Mouse (Mus musculus): ENCODE results near the gene Gm21985.

The Gm21985 gene

GRCm38 (mm10) chr2:112328069-112328777 lies 62.1 kb downstream of the Gm21985 start:
- no peak for DNase-seq (ENCODE audit: low read depth, low spot score)

- no peak for DNase-seq (ENCODE audit: low read depth, low spot score)
Observed at GRCm38 (mm10) chr2:112332051-112332898, 66.2 kb downstream of the Gm21985 start.

GRCm38 (mm10) chr2:112337211-112337610 lies 71.1 kb downstream of the Gm21985 start:
- DNase-seq (ENCODE audit: low read depth, low spot score): no peak

GRCm38 (mm10) chr2:112339736-112340135 lies 73.6 kb downstream of the Gm21985 start:
- DNase-seq (ENCODE audit: low read depth, low spot score): no peak

GRCm38 (mm10) chr2:112341117-112341516 lies 75.0 kb downstream of the Gm21985 start:
- no peak for DNase-seq (ENCODE audit: low read depth, low spot score)

GRCm38 (mm10) chr2:112348246-112348645 lies 82.1 kb downstream of the Gm21985 start:
- no peak for DNase-seq (ENCODE audit: low read depth, low spot score)

- no peak for DNase-seq (ENCODE audit: low read depth, low spot score)
Observed at GRCm38 (mm10) chr2:112353685-112354455, 87.8 kb downstream of the Gm21985 start.

- no peak for DNase-seq (ENCODE audit: low read depth, low spot score)
Observed at GRCm38 (mm10) chr2:112359611-112360010, 93.5 kb downstream of the Gm21985 start.

- no peak for DNase-seq (ENCODE audit: low read depth, low spot score)
Observed at GRCm38 (mm10) chr2:112360012-112360780, 94.1 kb downstream of the Gm21985 start.

- no peak for DNase-seq (ENCODE audit: low read depth, low spot score)
Observed at GRCm38 (mm10) chr2:112360781-112361169, 94.7 kb downstream of the Gm21985 start.

GRCm38 (mm10) chr2:112367222-112367621 lies 101.1 kb downstream of the Gm21985 start:
- DNase-seq (ENCODE audit: low read depth, low spot score): no peak

- peak; percentile 93 for DNase-seq (ENCODE audit: low read depth, low spot score)
Observed at GRCm38 (mm10) chr2:112367726-112368673, 101.9 kb downstream of the Gm21985 start, which contains the start of gene Emc4. TSS of gene Emc4 (minus strand) at chr2:112368027.

- DNase-seq (ENCODE audit: low read depth, low spot score): no peak
Observed at GRCm38 (mm10) chr2:112369941-112370340, 103.8 kb downstream of the Gm21985 start.

GRCm38 (mm10) chr2:112373141-112373540 lies 107.0 kb downstream of the Gm21985 start:
- DNase-seq (ENCODE audit: low read depth, low spot score): no peak

- no peak for DNase-seq (ENCODE audit: low read depth, low spot score)
Observed at GRCm38 (mm10) chr2:112374610-112375009, 108.5 kb downstream of the Gm21985 start.

- DNase-seq (ENCODE audit: low read depth, low spot score): peak; percentile 94
Observed at GRCm38 (mm10) chr2:112378973-112379898, 113.1 kb downstream of the Gm21985 start, which contains the start of gene Katnbl1. TSS of gene Katnbl1 (plus strand) at chr2:112379211.

- DNase-seq (ENCODE audit: low read depth, low spot score): no peak
Observed at GRCm38 (mm10) chr2:112380131-112380530, 114.0 kb downstream of the Gm21985 start.

- no peak for DNase-seq (ENCODE audit: low read depth, low spot score)
Observed at GRCm38 (mm10) chr2:112381219-112381618, 115.1 kb downstream of the Gm21985 start.

- DNase-seq (ENCODE audit: low read depth, low spot score): no peak
Observed at GRCm38 (mm10) chr2:112390843-112391242, 124.7 kb downstream of the Gm21985 start.

Data from mesoderm, embryonic 11.5 days (tissue).